Mouse (Mus musculus) C2C12 (cell line): Measurements from ENCODE around the gene Slc26a10.

Experiments
- CEBPB ChIP-seq: IDR thresholded peaks from one replicate; pipeline ENCODE4 v1.6.1; 2011; ENCODE audit warnings: low read depth, mild to moderate bottlenecking, control low read depth, moderate library complexity
- CTCF ChIP-seq: IDR thresholded peaks from one replicate; pipeline ENCODE4 v1.5.1; 2011; ENCODE audit not compliant: control insufficient read depth, insufficient read depth, insufficient read length
- FOSL1 ChIP-seq: IDR thresholded peaks from one replicate; pipeline ENCODE4 v1.8.0; 2011; ENCODE audit warnings: mild to moderate bottlenecking, low read length; ENCODE audit not compliant: poor library complexity, insufficient read depth, severe bottlenecking
- MAX ChIP-seq: IDR thresholded peaks from one replicate; pipeline ENCODE4 v1.6.1; 2011; ENCODE audit warnings: mild to moderate bottlenecking, control low read depth
- MYOD1 ChIP-seq: IDR thresholded peaks from one replicate; pipeline ENCODE4 v1.6.1; 2011; ENCODE audit warnings: low read depth; ENCODE audit not compliant: control insufficient read depth, insufficient read length
- MYOG ChIP-seq: IDR thresholded peaks from one replicate; pipeline ENCODE4 v1.6.1; 2011; ENCODE audit not compliant: control insufficient read depth, insufficient read length; ENCODE audit errors: extremely low read depth
- USF1 ChIP-seq: IDR thresholded peaks from one replicate; pipeline ENCODE4 v1.6.1; 2011; ENCODE audit warnings: low read depth, mild to moderate bottlenecking, control low read depth, moderate library complexity

DNA sequence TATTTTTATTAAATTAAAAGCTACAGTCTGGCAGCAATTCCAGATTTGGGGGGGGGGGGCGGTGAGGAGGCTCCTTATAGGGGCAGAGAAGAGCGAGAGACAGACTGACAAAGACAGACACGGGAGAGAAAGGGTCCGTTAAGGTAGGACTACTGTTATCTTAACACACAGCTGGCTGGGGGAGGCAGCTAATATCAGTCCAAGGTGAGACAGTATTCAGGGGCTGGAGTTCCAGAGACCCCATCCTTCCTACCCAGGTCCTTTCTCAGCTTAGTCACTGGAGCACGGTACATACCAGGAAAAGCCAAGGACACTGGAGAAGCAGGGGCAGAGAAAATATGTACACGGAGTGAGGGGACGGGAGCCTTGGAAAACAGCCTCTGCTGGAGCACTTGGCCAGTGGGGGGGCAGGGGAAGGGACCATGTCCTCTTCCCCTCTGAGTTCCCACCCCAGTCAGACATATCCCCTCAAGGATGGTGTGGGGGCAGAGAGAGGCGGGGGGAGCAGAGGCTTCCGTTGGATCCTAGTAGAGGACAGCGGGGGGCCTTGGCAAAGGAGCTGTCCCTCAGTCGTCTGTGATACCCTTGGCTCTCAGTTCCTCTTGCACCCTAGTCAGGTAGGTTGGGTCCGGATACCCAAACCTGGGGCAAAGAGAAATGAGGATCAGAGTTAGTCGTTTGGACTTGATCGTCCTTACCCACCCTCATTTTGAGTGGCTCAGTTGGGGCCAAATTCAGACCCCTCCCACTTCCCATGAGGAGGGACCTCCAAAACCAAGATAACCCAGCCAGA is 10.1 kb upstream of the Slc26a10 start:
- TF ChIP-seq CTCF (no peak), CEBPB (no peak), MAX (no peak), USF1 (no peak), MYOG (no peak), FOSL1 (no peak), MYOD1 (no peak)
